Mouse (Mus musculus) bone marrow, adult 2 months (tissue): ENCODE measurements at regions not wholly inside any gene's neighbourhood (a gene's known extent, or its start where the extent isn't known, plus 50 kb on each side); places are given as distances from the start of the nearest gene placed in this dataset.

Source experiments
- CTCF ChIP-seq: fragments of 200-500 bp; IDR thresholded peaks from 2 replicates; pipeline ENCODE4 v1.5.1; 2011; ENCODE audit warnings: low read length, control low read depth; ENCODE audit not compliant: control insufficient read depth, insufficient read depth
- POLR2A ChIP-seq: fragments of 200-500 bp; IDR thresholded peaks from 2 replicates; pipeline ENCODE4 v1.6.1; 2011; ENCODE audit warnings: low read depth, mild to moderate bottlenecking, control low read depth, low read length, borderline replicate concordance; ENCODE audit not compliant: control insufficient read depth

- TF ChIP-seq POLR2A, result no peak
- no peak for TF ChIP-seq CTCF
Measured at GRCm38 (mm10) chr4:93935692-93936091, 600.4 kb upstream of the Tusc1 start.
